Mouse (Mus musculus): ENCODE measurements around the gene Clec1a.

The Clec1a gene

GRCm38 (mm10) chr6:129403391-129403790 lies 48.4 kb downstream of the Clec1a start:
- DNase-seq = no peak

- no peak for DNase-seq
Observed at GRCm38 (mm10) chr6:129402404-129402803, 49.4 kb downstream of the Clec1a start.

- DNase-seq = peak; percentile 12 to 19
Observed at GRCm38 (mm10) chr6:129399945-129400344, 51.9 kb downstream of the Clec1a start.

DNA sequence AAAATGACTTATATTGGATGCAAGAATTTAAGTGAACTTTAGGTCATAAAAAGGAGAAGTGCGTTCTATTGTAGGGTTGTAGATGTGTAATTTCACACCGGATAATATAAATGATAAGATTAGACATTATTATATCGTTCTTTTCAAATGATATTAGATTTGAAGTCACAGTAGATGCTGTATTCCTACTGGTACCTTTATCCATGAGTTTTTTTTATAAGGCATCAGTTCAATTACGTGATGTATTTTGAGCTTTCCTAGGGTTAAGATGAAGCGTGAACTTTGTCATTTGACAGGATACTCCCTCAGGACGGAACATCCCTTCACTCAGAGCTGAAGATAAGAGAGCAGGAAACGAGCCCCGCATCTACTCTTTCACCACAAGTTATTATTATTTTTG lies 54.8 kb downstream of the Clec1a start, which contains the start of gene Clec1b:
Gene Clec1b (plus strand): TSS at position 301 of the 400 bp plus-strand sequence.
- DNase-seq = no peak

DNA sequence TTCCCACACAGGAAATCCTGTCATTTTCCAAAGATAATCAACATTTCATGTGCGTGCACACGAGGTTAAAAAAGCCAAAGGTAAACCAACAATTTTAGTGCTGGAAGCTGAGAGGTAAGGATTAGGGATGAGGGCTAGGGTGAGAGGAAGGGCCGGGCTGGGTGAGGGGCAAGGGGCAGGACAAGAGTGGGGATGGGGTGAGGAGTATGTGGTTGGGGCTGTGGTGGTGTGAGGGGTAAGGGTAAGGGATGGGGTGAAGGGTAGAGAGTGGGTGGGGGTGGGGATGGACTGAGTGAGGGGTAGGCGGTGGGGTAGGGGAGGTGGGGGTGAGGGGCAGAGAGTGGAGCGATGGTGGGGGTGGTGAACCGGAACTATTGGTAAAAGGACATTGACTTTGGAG lies 58.1 kb downstream of the Clec1a start:
- DNase-seq = no peak

GRCm38 (mm10) chr6:129393087-129393720 lies 58.6 kb downstream of the Clec1a start:
- DNase-seq = peak in 1 of 2 experiments; percentile 50

DNA sequence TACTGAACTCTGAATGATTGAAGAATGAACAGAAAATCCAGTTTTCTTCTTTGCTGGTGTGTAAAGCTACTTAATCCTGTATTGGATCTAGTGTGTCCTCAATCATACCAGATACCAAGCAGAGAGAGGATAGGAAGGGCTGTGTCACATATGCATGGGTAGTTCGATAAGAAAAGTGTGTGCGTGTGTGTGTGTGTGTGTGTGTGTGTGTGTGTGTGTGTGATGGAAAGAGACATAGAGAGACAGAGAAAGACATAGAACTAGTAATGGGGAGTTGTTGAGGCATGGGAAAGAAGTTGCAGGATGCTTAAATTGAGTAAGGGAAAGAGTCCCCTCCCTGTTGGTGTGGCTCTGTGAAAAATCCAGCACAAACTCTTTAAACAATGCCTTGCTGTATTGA lies 66.0 kb downstream of the Clec1a start, which contains the start of gene Clec12b:
Gene Clec12b (minus strand): TSS at position 101 of the 400 bp plus-strand sequence.
- DNase-seq = no peak

DNA sequence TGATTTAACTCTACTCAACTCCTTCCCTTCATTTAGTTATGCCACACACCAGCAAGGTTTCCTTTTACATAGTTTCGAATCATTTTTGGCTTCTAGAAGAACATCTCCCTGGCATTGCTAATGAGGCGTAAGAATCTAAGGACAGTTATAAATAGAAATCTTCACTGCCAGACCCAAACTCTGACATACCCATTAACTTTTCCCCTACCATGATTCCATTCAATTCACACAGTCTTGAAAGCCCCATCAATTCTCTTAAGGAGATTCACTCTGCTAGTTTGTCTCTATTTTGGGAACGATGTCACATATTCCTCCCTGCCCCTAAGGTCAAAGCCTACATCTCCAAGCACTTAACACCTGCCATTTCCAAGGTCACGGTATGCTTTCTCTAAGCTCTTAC lies 66.8 kb downstream of the Clec1a start:
- DNase-seq = no peak

DNA sequence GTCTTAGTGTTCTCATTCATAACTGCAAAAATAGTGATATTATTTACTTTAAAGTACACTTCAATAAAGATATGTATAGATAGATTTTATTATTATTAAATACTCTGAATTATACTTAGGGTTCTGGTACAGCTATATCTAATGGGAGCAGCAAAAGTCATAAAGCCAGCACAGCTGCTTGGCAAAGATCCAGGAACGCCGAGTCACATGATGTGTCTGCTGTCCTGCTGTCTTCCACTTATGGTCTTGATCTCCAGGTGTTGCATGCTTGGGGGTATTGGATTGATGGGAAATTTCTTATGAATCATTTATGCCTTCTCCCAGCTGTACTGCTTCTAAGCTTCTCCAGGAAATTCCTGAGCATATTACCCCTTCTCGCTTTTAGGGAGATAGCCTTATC lies 68.3 kb downstream of the Clec1a start:
- DNase-seq = no peak

GRCm38 (mm10) chr6:129381736-129382135 lies 70.1 kb downstream of the Clec1a start:
- DNase-seq = no peak

DNA sequence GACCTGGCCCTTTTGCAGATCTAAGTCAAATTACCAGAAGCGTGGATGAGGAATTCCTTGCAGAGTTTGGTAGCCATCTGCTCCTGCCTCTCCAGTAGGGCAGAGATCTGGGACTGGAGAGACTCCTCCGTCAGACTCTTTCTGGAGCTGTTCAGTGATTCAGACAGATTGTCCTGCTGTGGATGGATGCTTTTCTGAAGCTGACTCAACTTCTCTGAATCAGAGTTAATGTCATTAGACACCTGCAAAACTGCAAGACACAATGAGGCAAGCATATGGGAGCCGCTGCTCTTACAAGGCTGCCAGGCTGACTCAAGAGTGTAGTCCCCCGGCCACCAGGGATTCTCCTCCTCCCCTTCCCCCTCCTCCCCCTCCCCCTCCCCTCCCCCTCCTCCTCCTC lies 71.3 kb downstream of the Clec1a start:
- DNase-seq = peak; percentile 7 to 20

- no peak for DNase-seq
Observed at GRCm38 (mm10) chr6:129374937-129375471, 76.8 kb downstream of the Clec1a start.

All from cerebellum, postnatal 10 days (tissue).